Mouse (Mus musculus) forebrain, embryonic 16.5 days (tissue): ENCODE data around the gene Nans. TPM values are rescaled to one million over a fixed set of nuclear protein-coding genes. Genes with fewer than 3 reads are reported as not detected.

Source experiments
- ATAC-seq: fragments of 200-750 bp; cut with Nextera tagmentation; 2 replicates; pipeline ENCODE4 v1.8.0; 2017; ENCODE audit warnings: mild to moderate bottlenecking, moderate library complexity
- H3K27ac ChIP-seq: fragments of 300-500 bp; sonication (generic); 2 replicates; pipeline ENCODE4 v1.5.1; 2014; ENCODE audit warnings: low read length, control low read depth
- H3K27me3 ChIP-seq: fragments of 300-500 bp; sonication (generic); replicated peaks from 2 replicates; pipeline ENCODE4 v1.6.1; 2014; ENCODE audit warnings: low read length; ENCODE audit not compliant: control insufficient read depth, insufficient read depth
- H3K36me3 ChIP-seq: fragments of 300-500 bp; sonication (generic); 2 replicates; pipeline ENCODE4 v1.6.1; 2014; ENCODE audit not compliant: control insufficient read depth, insufficient read depth
- H3K4me1 ChIP-seq: fragments of 300-500 bp; sonication (generic); replicated peaks from 2 replicates; pipeline ENCODE4 v1.6.1; 2014; ENCODE audit warnings: low read length; ENCODE audit not compliant: control insufficient read depth, insufficient read depth
- H3K4me2 ChIP-seq: fragments of 300-500 bp; sonication (generic); 2 replicates; pipeline ENCODE4 v1.6.1; 2014; ENCODE audit warnings: mild to moderate bottlenecking, low read length, control low read depth
- H3K4me3 ChIP-seq: fragments of 300-500 bp; sonication (generic); replicated peaks from 2 replicates; pipeline ENCODE4 v1.5.1; 2014; ENCODE audit warnings: mild to moderate bottlenecking, low read length, control low read depth
- H3K9ac ChIP-seq: fragments of 300-500 bp; sonication (generic); replicated peaks from 2 replicates; pipeline ENCODE4 v1.6.1; 2014; ENCODE audit warnings: low read depth, low read length, control low read depth
- H3K9me3 ChIP-seq: fragments of 300-500 bp; sonication (generic); 2 replicates; pipeline ENCODE4 v1.6.1; 2016; ENCODE audit warnings: low read length; ENCODE audit not compliant: control insufficient read depth
- WGBS: fragments of 180-500 bp; shearing (Covaris S2); extraction: QIAGEN DNeasy Blood & Tissue Kit; methylation state at CpG from one replicate; pipeline ENCODE4 v1.1.7; 2014; 5-methylcytosine and 5-hydroxymethylcytosine counted together
- polyA plus RNA-seq: library from polyadenylated mRNA; unstranded; fragments of >200 nt; fragmentation: Nextera tagmentation; extraction: Ambion mirVana; gene quantifications from 2 replicates; pipeline ENCODE4 v1.2.1, GENCODE M21; 2015

Gene Nans
- polyA plus RNA-seq, 1 experiment from 2014 or later: 81.1 TPM

DNA sequence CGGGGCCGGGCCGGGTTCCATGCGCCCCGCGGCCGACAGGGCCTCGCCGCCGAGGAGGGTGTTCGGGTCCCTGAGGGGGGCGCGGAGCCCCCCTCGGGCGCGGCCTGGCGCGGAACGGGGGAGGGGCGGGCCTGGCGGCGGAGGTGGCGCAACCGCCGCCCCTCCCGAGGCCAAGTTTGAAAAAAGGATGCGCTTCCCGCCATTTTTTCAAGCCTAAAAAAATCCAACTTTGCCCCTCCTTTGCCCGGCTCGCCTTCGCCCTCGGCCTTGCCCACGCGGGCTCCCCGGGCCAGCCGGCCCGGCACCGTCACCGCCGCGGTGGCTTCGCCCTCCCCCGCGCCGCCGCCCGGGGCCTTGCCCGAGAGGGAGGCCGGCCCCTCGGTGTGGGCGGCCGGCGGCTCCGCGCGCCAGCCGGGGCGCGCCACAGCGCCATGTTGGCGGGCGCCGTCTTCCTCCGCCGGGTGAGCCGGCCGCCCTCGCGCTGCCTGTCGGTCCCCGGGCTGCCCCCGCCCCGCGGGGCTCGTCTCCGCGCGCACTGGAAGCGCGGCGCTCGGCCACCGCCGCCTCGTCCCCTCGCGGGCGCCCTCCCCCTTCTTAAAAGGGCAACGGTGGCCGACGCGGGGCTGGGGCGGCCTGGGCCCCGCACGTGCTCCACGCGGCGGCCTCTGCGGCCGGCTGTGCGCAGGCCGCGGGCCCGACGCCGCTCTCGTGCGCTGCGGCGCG is 37.1 kb upstream of the Nans start:
- under 1% methylated on average over 82 of the region's 111 CpGs for WGBS
- peak overlapping the region; percentile 94 for H3K4me3 ChIP-seq
- H3K4me1 ChIP-seq: peaks cover 34% of the 10 kb centered on the region
- H3K9ac ChIP-seq: peak overlapping the region; percentile 97
- no peaks in the 10 kb centered on the region for H3K27me3 ChIP-seq
- no peaks in the 10 kb centered on the region for H3K36me3 ChIP-seq
- H3K27ac ChIP-seq: peak overlapping the region; percentile 98
- ATAC-seq: peak; percentile 29
- H3K9me3 ChIP-seq: no peaks in the 10 kb centered on the region
- peak overlapping the region; percentile 93 for H3K4me2 ChIP-seq

DNA sequence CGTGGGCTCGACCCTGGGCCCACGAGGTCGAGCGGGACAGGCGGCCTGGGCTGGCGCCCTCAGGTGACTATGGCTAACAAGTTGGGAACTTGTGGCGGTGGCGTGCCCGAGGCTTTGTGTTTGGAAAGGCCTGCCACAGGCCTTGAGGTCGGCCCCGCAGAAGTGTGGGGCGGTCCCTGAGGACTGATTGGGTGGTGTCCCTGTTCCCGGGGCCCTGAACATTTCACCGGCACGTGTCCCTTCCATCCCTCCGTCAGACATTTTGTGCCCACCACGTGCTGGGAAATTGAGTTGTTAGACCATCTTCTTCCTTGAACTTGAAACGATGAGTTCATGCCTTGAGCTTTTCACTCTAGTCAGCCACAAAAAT is 36.6 kb upstream of the Nans start:
- ATAC-seq: no peak
- WGBS: under 1% methylated on average over 18 of the region's 19 CpGs
- Histone ChIP-seq H3K27me3 (no peaks in the 10 kb centered on the region), H3K4me3 (peak overlapping the region; percentile 94), H3K9ac (peak overlapping the region; percentile 97), H3K27ac (peak overlapping the region; percentile 98), H3K4me1 (peaks cover 34% of the 10 kb centered on the region), H3K9me3 (no peaks in the 10 kb centered on the region), H3K36me3 (no peaks in the 10 kb centered on the region), H3K4me2 (peak overlapping the region; percentile 93)

DNA sequence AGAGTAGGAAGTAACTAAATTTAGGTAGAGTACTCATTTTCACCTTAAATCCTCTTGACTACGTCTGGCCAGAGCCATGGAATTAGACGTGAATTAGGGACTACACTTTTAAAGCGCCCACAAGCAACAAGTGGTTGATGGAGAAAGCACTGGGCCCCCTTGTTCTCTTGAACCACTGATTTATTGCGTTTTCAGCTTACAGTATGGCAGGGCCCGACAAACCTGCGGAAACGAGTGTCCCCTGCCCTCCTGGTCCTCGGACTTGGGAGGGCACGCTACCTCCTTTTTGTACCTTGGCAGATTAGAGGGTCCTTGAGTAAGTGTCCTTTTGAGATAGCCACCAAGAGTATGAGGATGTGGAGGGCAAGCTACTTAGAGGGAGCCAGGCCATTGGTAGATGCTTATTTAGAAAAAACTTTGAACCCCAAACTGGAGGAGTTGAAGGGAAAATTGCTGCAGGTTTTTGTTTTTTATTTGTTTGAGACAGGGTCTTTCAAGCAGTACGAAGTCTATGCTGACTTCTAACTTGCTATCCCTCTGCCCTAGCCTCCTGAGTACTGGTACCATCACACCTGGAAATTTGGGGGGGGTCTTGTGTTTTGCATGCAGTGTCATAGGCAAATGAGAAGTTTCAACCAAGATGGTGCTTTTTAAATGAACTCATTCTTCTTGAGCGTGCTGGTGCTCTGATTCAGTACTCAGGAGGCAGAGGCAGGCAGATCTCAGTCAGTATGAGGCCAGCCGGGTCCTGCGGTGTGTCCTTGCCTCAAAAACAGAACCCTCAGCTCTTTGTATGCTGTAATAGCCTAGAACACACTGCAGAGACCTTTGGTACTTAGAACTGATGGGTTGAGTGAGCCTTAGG is 36.0 kb upstream of the Nans start:
- Histone ChIP-seq H3K4me2 (peak overlapping the region; percentile 93), H3K4me3 (peak overlapping the region; percentile 94), H3K4me1 (peaks cover 34% of the 10 kb centered on the region), H3K27me3 (no peaks in the 10 kb centered on the region), H3K9ac (peak overlapping the region; percentile 97), H3K9me3 (no peaks in the 10 kb centered on the region), H3K36me3 (no peaks in the 10 kb centered on the region), H3K27ac (peak overlapping the region; percentile 98)
- 41% methylated on average over 13 of the region's 13 CpGs for WGBS
- no peak for ATAC-seq

GRCm38 (mm10) chr4:46454097-46454864 is 34.8 kb upstream of the Nans start:
- Histone ChIP-seq H3K4me2 (0 out of 2 replicates have a peak overlapping the region, but pooled peaks have one; percentile 9), H3K9me3 (no peaks in the 10 kb centered on the region), H3K4me3 (no peak overlapping the region), H3K27ac (no peak overlapping the region; the same call in 1 of the 2 replicates), H3K36me3 (no peaks in the 10 kb centered on the region), H3K4me1 (peaks cover 34% of the 10 kb centered on the region), H3K9ac (no peak overlapping the region), H3K27me3 (no peaks in the 10 kb centered on the region)
- WGBS: 61% methylated on average over 5 of the region's 5 CpGs
- ATAC-seq: no peak

- Histone ChIP-seq H3K9me3 (no peaks in the 10 kb centered on the region), H3K27me3 (no peaks in the 10 kb centered on the region), H3K27ac (no peak overlapping the region), H3K9ac (no peak overlapping the region), H3K4me1 (peaks cover 29% of the 10 kb centered on the region), H3K36me3 (no peaks in the 10 kb centered on the region), H3K4me3 (no peak overlapping the region), H3K4me2 (no peak overlapping the region)
- no peak for ATAC-seq
- WGBS: 91% methylated on average over 4 of the region's 4 CpGs
Measured at GRCm38 (mm10) chr4:46456762-46457161, 32.3 kb upstream of the Nans start.

- Histone ChIP-seq H3K9ac (no peak overlapping the region), H3K4me3 (no peak overlapping the region), H3K4me1 (peaks cover 29% of the 10 kb centered on the region), H3K36me3 (no peaks in the 10 kb centered on the region), H3K27ac (no peak overlapping the region), H3K4me2 (no peak overlapping the region), H3K9me3 (no peaks in the 10 kb centered on the region), H3K27me3 (no peaks in the 10 kb centered on the region)
- ATAC-seq: no peak
- 97% methylated on average over 3 of the region's 3 CpGs for WGBS
Measured at GRCm38 (mm10) chr4:46457186-46457585, 31.9 kb upstream of the Nans start.

DNA sequence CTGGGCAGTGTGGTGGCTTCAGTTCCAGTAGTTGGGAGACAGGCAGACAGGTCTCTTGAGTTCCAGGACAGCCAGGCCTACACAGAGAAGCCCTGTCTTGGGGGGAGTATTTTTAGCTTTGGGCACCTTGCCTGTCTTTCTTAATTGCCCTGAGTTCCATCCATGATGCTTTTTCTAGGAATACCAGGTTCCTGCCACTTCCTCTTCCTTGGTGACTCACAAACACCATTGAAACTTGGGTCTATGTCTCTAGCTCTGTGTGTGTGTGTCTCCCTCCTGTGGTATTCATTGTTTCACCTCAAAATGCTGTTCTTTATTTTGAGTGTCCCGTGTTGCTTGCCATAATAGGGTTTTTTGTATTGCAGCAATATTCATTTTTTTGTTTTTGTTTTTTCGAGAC is 30.6 kb upstream of the Nans start:
- H3K9ac ChIP-seq: no peak overlapping the region
- no peaks in the 10 kb centered on the region for H3K9me3 ChIP-seq
- H3K4me2 ChIP-seq: no peak overlapping the region
- 86% methylated on average over 2 of the region's 2 CpGs for WGBS
- no peak overlapping the region for H3K27ac ChIP-seq
- no peak overlapping the region for H3K4me3 ChIP-seq
- no peaks in the 10 kb centered on the region for H3K27me3 ChIP-seq
- H3K4me1 ChIP-seq: peaks cover 19% of the 10 kb centered on the region
- ATAC-seq: no peak
- no peaks in the 10 kb centered on the region for H3K36me3 ChIP-seq

- H3K4me3 ChIP-seq: no peak overlapping the region
- no peaks in the 10 kb centered on the region for H3K4me1 ChIP-seq
- WGBS: 80% methylated on average over 7 of the region's 7 CpGs
- ATAC-seq: no peak
- H3K4me2 ChIP-seq: no peak overlapping the region
- H3K9ac ChIP-seq: no peak overlapping the region
- peaks cover 12% of the 10 kb centered on the region for H3K36me3 ChIP-seq
- no peak overlapping the region for H3K27ac ChIP-seq
- H3K27me3 ChIP-seq: no peaks in the 10 kb centered on the region
- H3K9me3 ChIP-seq: no peaks in the 10 kb centered on the region
Measured at GRCm38 (mm10) chr4:46463130-46463830, 25.8 kb upstream of the Nans start.
